10 mouse cellular contexts compared by ENCODE assay signal in genomic region chr2:180786732-180787131, GRCm38 (mm10). TPM values are rescaled to one million over a fixed set of nuclear protein-coding genes. Genes with fewer than 3 reads are reported as not detected.
A peak's percentile ranks its signal among the peaks of the same experiment; 100 is the strongest.
DNase-seq lines count a peak whose midpoint lies in the region; ATAC-seq and TF ChIP-seq lines count a peak whose summit lies in the region.
"Had no signal": no experiment of that assay in that cellular context is flagged by ENCODE, and none has a peak within 500 bp of the region (broad histone marks: within the 10 kb centered on the region; RNA-seq: fewer than 3 reads in every experiment).

No protein-coding gene starts in this region.

- no peaks in the 10 kb centered on the region for H3K4me1 ChIP-seq in forebrain, embryonic 11.5 days (replicated peaks; ENCODE audit: control insufficient read depth, insufficient read depth, low read length)
- peaks cover 21% of the 10 kb centered on the region; the same call in 1 of the 2 replicates for H3K4me1 ChIP-seq in forebrain, embryonic 13.5 days
- no peaks in the 10 kb centered on the region for H3K4me1 ChIP-seq in lung, embryonic 14.5 days (ENCODE audit: insufficient read depth)

- H3K4me2 ChIP-seq in forebrain, embryonic 11.5 days (ENCODE audit: low read depth, low read length, severe bottlenecking): no peak overlapping the region
- no peak overlapping the region for H3K4me2 ChIP-seq in forebrain, embryonic 13.5 days
- no peak overlapping the region for H3K4me2 ChIP-seq in lung, embryonic 14.5 days
- H3K4me2 ChIP-seq: midbrain, embryonic 12.5 days had no signal

- H3K36me3 ChIP-seq in forebrain, embryonic 11.5 days (ENCODE audit: control insufficient read depth, insufficient read depth, low read length): no peaks in the 10 kb centered on the region
- no peaks in the 10 kb centered on the region for H3K36me3 ChIP-seq in forebrain, embryonic 13.5 days (ENCODE audit: poor library complexity, severe bottlenecking)
- H3K36me3 ChIP-seq in lung, embryonic 14.5 days (ENCODE audit: insufficient read depth): no peaks in the 10 kb centered on the region
- H3K36me3 ChIP-seq: midbrain, embryonic 12.5 days had no signal

- no peak overlapping the region for H3K4me3 ChIP-seq in forebrain, embryonic 11.5 days (ENCODE audit: low read depth, low read length)
- H3K4me3 ChIP-seq in forebrain, embryonic 13.5 days: no peak overlapping the region
- no peak overlapping the region for H3K4me3 ChIP-seq in lung, embryonic 14.5 days (ENCODE audit: low read depth, low read length)
- H3K4me3 ChIP-seq: midbrain, embryonic 12.5 days had no signal

- H3K27ac ChIP-seq in forebrain, embryonic 11.5 days (ENCODE audit: low read depth, low read length): no peak overlapping the region
- no peak overlapping the region for H3K27ac ChIP-seq in forebrain, embryonic 13.5 days
- H3K27ac ChIP-seq in lung, embryonic 14.5 days (ENCODE audit: low read depth): no peak overlapping the region
- H3K27ac ChIP-seq: midbrain, embryonic 12.5 days had no signal

- no peak for ATAC-seq in forebrain, embryonic 11.5 days (replicated peaks; ENCODE audit: low FRiP score)
- no peak for ATAC-seq in forebrain, embryonic 13.5 days
- ATAC-seq in lung, embryonic 14.5 days (ENCODE audit: insufficient read depth): no peak

- TF ChIP-seq CTCF in lung, embryonic 14.5 days (IDR thresholded peaks at IDR 0.05; ENCODE audit: low read depth): peak; percentile 66

- H3K9ac ChIP-seq in forebrain, embryonic 11.5 days (ENCODE audit: low read length): no peak overlapping the region
- no peak overlapping the region for H3K9ac ChIP-seq in forebrain, embryonic 13.5 days
- H3K9ac ChIP-seq in lung, embryonic 14.5 days: no peak overlapping the region
- H3K9ac ChIP-seq: midbrain, embryonic 12.5 days had no signal

- no peaks in the 10 kb centered on the region for H3K9me3 ChIP-seq in forebrain, embryonic 11.5 days (ENCODE audit: control insufficient read depth, low read length)
- no peaks in the 10 kb centered on the region for H3K9me3 ChIP-seq in forebrain, embryonic 13.5 days (replicated peaks)
- no peaks in the 10 kb centered on the region for H3K9me3 ChIP-seq in lung, embryonic 14.5 days (ENCODE audit: low read depth, low read length)
- H3K9me3 ChIP-seq: midbrain, embryonic 12.5 days had no signal

- DNase-seq in forebrain, embryonic 11.5 days (ENCODE audit: low spot score): peak; percentile 72
- DNase-seq in left cerebral cortex, postnatal 4 days: peak; percentile 57
- no peak for DNase-seq in left cerebral cortex, adult 11 months (ENCODE audit: low spot score)
- peak; percentile 45 for DNase-seq in ES-CJ7 (ENCODE audit: low read depth, low spot score)
- peak; percentile 64 for DNase-seq in cerebellum, adult 9-11 months
- peak; percentile 54 for DNase-seq in lung, embryonic 14.5 days
- peak; percentile 70 for DNase-seq in thymus, postnatal 4 days

- intact Hi-C loops in left cerebral cortex, postnatal 4 days (cut with DNase I): no loop called here

- no peaks in the 10 kb centered on the region for H3K27me3 ChIP-seq in forebrain, embryonic 11.5 days (ENCODE audit: control insufficient read depth, insufficient read depth, low read length)
- H3K27me3 ChIP-seq in forebrain, embryonic 13.5 days: peaks cover 33% of the 10 kb centered on the region
- no peaks in the 10 kb centered on the region; the same call in 1 of the 2 replicates for H3K27me3 ChIP-seq in lung, embryonic 14.5 days (ENCODE audit: insufficient read depth, low read length)

RNA-seq across cellular contexts. Expression of gene Bhlhe23, which starts 10.0 kb away (rescaled TPM):
- 0.85 and 0.87 TPM in 2 replicates for polyA plus RNA-seq in forebrain, embryonic 11.5 days (2014; fragmentation: Nextera tagmentation; extraction: Ambion mirVana)
- polyA plus RNA-seq in forebrain, embryonic 13.5 days (2015; fragmentation: Nextera tagmentation; extraction: Ambion mirVana): 0.40 and 1.2 TPM in 2 replicates
- total RNA-seq in left cerebral cortex, postnatal 4 days (2021): not detected
- not detected in 2 replicates for polyA plus RNA-seq in lung, embryonic 14.5 days (2014; fragmentation: Nextera tagmentation; extraction: Ambion mirVana)
- total RNA-seq: hematopoietic stem cell, adult 5-6 weeks had no signal
